Mouse (Mus musculus) subcutaneous adipose tissue, adult 2 months (tissue): ENCODE measurements around the gene Phactr4. TPM values are rescaled to one million over a fixed set of nuclear protein-coding genes. Genes with fewer than 3 reads are reported as not detected.

ENCODE experiments used
- polyA plus RNA-seq: library from polyadenylated mRNA; depleted of rRNA; stranded (reverse); fragments of >200 nt; gene quantifications from 2 replicates; pipeline ENCODE4 v1.2.3, GENCODE M21; 2012; ENCODE audit warnings: low replicate concordance; rRNA removed

Phactr4 gene
- polyA plus RNA-seq = 7.3 and 10.0 TPM in 2 replicates

GRCm38 (mm10) chr4:132421923-132422782 lies at the start of gene Phactr4:
Phactr4 (minus strand) TSS chr4:132422489.

DNA sequence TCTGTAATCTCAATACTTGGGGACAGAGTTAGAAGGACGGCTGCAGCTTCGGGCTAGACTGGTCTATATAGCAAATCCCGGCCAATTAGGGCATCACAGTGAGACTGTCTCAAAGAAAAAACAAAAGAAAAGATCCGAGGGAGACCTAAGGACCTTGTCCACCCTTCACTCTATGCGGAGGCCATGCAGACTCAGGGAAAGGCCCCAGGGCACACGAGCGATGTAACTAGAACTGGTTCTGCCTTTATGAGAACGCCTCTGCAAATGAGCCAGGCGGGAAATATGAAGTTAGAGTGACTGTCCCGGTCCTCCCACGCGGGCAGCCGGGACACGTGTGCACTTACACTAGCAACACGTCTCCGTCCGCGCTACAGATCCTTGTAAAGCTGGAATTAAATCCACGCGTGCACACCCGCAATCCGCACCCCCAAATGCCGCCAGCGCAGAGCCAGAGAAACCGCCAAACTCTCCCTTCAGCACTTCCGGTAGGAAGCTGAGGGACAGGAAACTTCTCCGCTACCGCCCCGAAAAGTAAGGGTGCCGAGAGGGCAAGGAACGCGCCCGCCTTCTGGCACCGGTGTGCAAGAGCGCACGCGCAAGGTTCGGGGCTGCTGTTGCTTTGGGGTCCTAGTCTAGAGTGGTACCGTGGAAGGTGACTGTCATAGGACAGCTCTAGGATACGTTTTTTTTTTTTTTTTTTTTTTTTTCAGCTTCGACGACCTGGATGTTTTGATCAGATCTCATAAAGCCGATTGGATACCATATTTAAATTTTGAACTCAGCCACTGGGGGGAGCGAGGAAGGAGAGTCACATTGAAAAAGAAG lies 41.4 kb upstream of the Phactr4 start, which contains the start of gene Med18:
Gene Med18, minus strand, starts transcription at position 492 of the 825 bp plus-strand sequence.

DNA sequence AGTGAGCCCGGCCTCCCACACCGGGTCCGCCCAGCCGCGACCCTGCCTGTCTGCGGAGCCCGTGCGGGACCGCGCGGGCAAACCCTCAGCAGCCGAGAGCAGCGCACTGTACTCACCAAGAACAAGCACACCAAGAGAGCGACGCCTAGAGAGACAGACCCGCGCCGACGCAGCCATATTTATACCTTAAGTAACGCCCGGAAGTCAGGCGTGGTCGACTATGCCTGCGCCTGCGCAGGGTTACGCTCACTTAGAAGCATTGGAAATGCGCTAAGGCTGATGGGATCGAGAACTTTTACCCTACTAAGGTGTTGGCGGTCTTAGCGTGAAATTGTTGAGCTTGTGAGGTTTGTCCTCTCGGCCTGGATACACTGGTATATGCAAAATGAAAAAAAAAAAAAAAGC lies 68.8 kb downstream of the Phactr4 start, which contains the start of gene Rcc1:
Gene Rcc1, minus strand, starts transcription at position 125 of the 405 bp plus-strand sequence.

GRCm38 (mm10) chr4:132329115-132329834 lies 93.0 kb downstream of the Phactr4 start, which contains the start of gene Trnau1ap:
Trnau1ap (minus strand) TSS chr4:132329538.

Other genes with a start within 250 kb of the Phactr4 start
- gene Ythdf2, start 210.2 kb downstream of the Phactr4 start, polyA plus RNA-seq = 17.4 and 30.2 TPM in 2 replicates
- 9.0 and 20.2 TPM in 2 replicates for gene Gmeb1, start 160.9 kb downstream of the Phactr4 start, polyA plus RNA-seq
- 9.9 and 12.6 TPM in 2 replicates for gene Taf12, start 148.1 kb downstream of the Phactr4 start, polyA plus RNA-seq
- gene Rab42, start 119.1 kb downstream of the Phactr4 start, polyA plus RNA-seq = 4.5 and 4.6 TPM in 2 replicates
- 18.4 and 32.3 TPM in 2 replicates for gene Trnau1ap, start 93.0 kb downstream of the Phactr4 start, polyA plus RNA-seq
- 7.4 and 23.3 TPM in 2 replicates for gene Rcc1, start 68.9 kb downstream of the Phactr4 start, polyA plus RNA-seq
- 3.6 and 4.6 TPM in 2 replicates for gene Med18, start 41.4 kb upstream of the Phactr4 start, polyA plus RNA-seq
- gene Sesn2, start 88.0 kb upstream of the Phactr4 start, polyA plus RNA-seq = 10.7 and 29.6 TPM in 2 replicates
- gene Atpif1, start 111.2 kb upstream of the Phactr4 start, polyA plus RNA-seq = 40.2 and 97.8 TPM in 2 replicates
- 25.4 and 34.4 TPM in 2 replicates for gene Dnajc8, start 113.1 kb upstream of the Phactr4 start, polyA plus RNA-seq
- 19.0 and 23.0 TPM in 2 replicates for gene Ptafr, start 141.6 kb upstream of the Phactr4 start, polyA plus RNA-seq
- 25.0 and 26.4 TPM in 2 replicates for gene Eya3, start 216.5 kb upstream of the Phactr4 start, polyA plus RNA-seq